Mouse (Mus musculus) cerebellum, adult 2 months (tissue): Measurements from ENCODE around the gene B3galnt2. TPM values are rescaled to one million over a fixed set of nuclear protein-coding genes. Genes with fewer than 3 reads are reported as not detected.
"Not testable (repeated sequence)": the region's sequence is repeated elsewhere in the genome, so short reads cannot be mapped to it uniquely, and the experiment has no call there.

Experiments
- DNase-seq, 2 experiments: peaks; one replicate each; pipeline ENCODE4 v3.0.0; 2021
- H3K27ac ChIP-seq: fragments of 200-500 bp; 2 replicates; pipeline ENCODE4 v1.5.1; 2012; ENCODE audit warnings: low read length, control low read depth, inconsistent platforms; ENCODE audit not compliant: insufficient read depth
- H3K27me3 ChIP-seq: fragments of 200-500 bp; 2 replicates; pipeline ENCODE4 v1.6.1; 2012; ENCODE audit warnings: inconsistent platforms, mild to moderate bottlenecking, low read length, moderate library complexity; ENCODE audit not compliant: control insufficient read depth, insufficient read depth
- H3K4me1 ChIP-seq: fragments of 200-500 bp; 2 replicates; pipeline ENCODE4 v1.6.1; 2011; ENCODE audit warnings: low read length; ENCODE audit not compliant: control insufficient read depth, insufficient read depth
- H3K4me3 ChIP-seq: fragments of 200-500 bp; replicated peaks from 2 replicates; pipeline ENCODE3; 2011; ENCODE audit warnings: mild to moderate bottlenecking, low read depth, low read length, control low read depth; ENCODE audit not compliant: insufficient read depth
- CTCF ChIP-seq: fragments of 200-500 bp; IDR thresholded peaks from 2 replicates; pipeline ENCODE4 v1.5.1; 2011; ENCODE audit warnings: low read depth, mild to moderate bottlenecking, control low read depth, low read length, moderate library complexity, borderline replicate concordance; ENCODE audit not compliant: insufficient read depth
- POLR2A ChIP-seq: fragments of 200-500 bp; IDR thresholded peaks from 2 replicates; pipeline ENCODE4 v1.6.1; 2011; ENCODE audit warnings: low read length, control low read depth, borderline replicate concordance; ENCODE audit not compliant: insufficient read depth
- whole genome bisulfite sequencing: fragments of 180-500 bp; shearing (Covaris S2); methylation state at CpG from one replicate; pipeline ENCODE4 v1.1.7; 2018; 5-methylcytosine and 5-hydroxymethylcytosine counted together
- polyA plus RNA-seq: library from polyadenylated mRNA; depleted of rRNA; stranded (reverse); fragments of >200 nt; gene quantifications from 2 replicates; pipeline ENCODE4 v1.2.3, GENCODE M21; 2012

Gene B3galnt2
- polyA plus RNA-seq, 1 experiment, result 26.2 TPM

DNA sequence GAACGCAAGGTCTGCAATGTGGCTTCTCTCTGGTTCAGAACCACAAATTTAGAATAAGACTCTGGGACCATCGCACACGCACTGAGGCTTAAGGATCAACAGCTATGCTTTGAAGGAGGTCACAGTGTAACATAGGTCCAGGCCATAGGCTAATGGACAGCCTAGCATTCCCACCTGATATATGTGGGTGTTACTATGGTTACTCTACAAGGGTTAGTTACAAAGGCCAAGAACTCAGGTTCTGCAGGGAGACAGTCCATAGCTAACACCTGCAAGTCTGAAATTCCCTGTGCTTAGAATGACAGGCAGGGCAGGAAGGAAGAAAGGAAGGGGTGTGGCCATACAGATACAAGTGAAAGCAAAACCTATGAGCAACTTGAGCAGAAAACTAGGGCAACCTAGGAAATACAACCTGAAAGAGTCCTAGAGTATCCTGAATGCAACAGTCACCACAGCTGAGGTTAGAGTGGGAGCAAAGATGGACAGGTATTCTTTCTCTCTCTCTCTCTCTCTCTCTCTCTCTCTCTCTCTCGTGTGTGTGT, 57.3 kb downstream of the B3galnt2 start:
- Histone ChIP-seq H3K4me3 (no peak overlapping the region), H3K27ac (no peak overlapping the region), H3K27me3 (no peaks in the 10 kb centered on the region), H3K4me1 (peaks cover 20% of the 10 kb centered on the region)
- 93% methylated on average over 4 of the region's 4 CpGs for WGBS
- no peak for DNase-seq
- TF ChIP-seq POLR2A (no peak), CTCF (no peak)

DNA sequence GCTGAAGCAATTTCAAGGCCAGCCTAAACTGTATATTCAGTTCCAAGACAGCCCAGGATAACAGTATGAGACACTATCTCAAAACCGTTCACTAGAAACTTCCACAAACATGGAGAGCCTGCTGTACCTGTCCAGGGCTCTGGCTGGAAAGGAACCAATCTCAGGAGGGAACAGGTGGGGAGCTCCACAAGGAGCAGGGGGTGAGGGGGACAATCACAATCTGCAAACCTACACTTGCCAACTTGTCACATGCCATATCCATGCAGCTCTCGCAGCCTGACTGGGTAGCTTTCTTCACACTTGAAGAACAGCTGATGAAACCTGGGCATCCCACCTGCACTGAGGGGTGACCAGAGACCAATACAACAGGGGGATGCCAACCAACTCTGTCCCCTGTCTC, 59.7 kb downstream of the B3galnt2 start:
- WGBS, result 20% methylated on average over 2 of the region's 2 CpGs
- peak; percentile 32 to 60 for DNase-seq

DNA sequence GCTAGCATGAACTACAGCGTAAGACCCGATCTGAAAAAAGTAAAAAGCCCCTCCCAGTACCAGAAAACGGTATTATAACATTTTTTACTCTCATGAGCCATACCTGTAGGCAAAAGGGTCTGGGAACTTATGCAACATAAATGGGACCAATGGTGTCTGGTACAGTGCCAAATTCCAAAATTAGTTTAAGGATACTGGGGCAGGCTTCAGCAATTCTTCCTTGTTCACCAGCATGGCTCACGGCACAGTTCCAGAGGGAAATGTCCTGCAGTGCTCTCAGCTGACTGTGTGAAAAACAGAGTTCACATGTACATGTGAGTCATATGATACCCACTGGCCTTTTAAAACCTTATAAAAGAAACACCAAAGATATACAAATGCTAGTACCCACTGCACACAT, 60.3 kb downstream of the B3galnt2 start:
- peaks cover 20% of the 10 kb centered on the region for H3K4me1 ChIP-seq
- TF ChIP-seq CTCF, result no peak
- TF ChIP-seq POLR2A, result no peak
- H3K4me3 ChIP-seq, result no peak overlapping the region
- no peak overlapping the region for H3K27ac ChIP-seq
- H3K27me3 ChIP-seq, result no peaks in the 10 kb centered on the region
- DNase-seq, result peak; percentile 36 to 68
- WGBS, result 62% methylated on average over 4 of the region's 4 CpGs

More for the DNA sequence above, 59.7 kb downstream of the B3galnt2 start:
- Histone ChIP-seq H3K4me3 (no peak overlapping the region), H3K27me3 (no peaks in the 10 kb centered on the region), H3K4me1 (peaks cover 20% of the 10 kb centered on the region), H3K27ac (peak overlapping the region; percentile 68; the same call in 1 of the 2 replicates)
- TF ChIP-seq POLR2A (no peak), CTCF (no peak)

DNA sequence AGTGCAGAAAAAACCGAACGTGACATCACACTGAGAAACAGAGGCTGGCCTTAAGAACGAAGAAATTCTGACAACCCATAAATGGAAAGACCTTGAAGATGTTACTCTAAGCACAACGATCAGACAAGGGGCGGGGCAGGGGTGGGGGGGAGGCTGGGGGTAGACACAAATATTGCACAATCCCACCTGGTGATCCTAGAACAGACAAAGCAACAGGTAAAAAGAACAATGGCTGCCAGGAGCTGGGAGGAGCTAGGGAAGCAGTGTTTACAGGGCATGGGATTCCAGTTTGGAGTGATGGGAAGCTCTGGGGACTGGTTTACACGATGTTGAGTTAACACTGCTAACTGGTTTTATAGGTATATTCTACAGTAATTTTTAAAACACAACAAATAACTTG, 61.3 kb downstream of the B3galnt2 start:
- TF ChIP-seq POLR2A (no peak), CTCF (no peak)
- Histone ChIP-seq H3K27ac (no peak overlapping the region), H3K4me3 (no peak overlapping the region), H3K4me1 (peaks cover 20% of the 10 kb centered on the region), H3K27me3 (no peaks in the 10 kb centered on the region)
- WGBS, result 90% methylated on average over 6 of the region's 6 CpGs
- DNase-seq, result no peak

DNA sequence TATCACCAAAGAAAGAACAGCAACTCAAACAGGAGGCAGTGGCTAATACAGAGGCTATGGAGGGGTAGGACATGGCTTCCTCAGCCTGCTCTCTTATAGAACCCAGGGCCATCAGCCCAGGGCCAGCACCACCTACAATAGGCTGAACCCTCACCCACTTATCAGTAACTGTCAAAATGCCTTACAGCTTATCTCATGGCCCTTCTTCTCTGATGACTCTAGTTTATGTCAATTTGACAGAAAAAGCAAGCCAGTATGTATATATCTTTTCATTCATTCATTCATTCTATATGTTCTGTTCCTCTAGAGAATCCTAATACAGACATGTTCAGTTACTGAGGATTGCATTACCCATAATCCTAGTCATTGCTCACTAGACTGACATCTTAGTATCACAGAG, 64.0 kb downstream of the B3galnt2 start:
- TF ChIP-seq POLR2A, result no peak
- TF ChIP-seq CTCF, result no peak
- Histone ChIP-seq H3K27ac (no peak overlapping the region), H3K27me3 (no peaks in the 10 kb centered on the region), H3K4me3 (no peak overlapping the region), H3K4me1 (peaks cover 14% of the 10 kb centered on the region)
- no peak for DNase-seq

DNA sequence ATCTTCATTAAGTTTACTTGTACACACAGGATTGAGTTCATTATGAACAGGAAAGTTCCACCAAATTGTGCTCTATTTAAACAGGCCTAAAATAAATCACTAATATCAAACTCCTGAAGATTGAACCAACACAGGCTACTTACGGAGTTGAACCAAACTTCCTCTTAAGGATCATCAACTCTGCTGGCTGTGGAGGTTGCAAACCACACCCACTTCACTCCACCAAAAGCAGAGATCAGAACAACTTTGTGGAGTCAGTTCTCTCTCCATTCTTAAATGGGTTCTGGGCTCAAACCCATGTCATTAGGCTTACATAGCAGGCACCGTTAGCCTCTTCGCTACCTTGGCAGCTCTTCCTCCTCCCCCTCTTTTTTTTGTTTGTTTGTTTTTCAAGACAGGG, 64.6 kb downstream of the B3galnt2 start:
- WGBS, result 95% methylated on average over 3 of the region's 3 CpGs
- no peak overlapping the region for H3K27ac ChIP-seq
- TF ChIP-seq POLR2A (no peak), CTCF (no peak)
- peaks cover 14% of the 10 kb centered on the region for H3K4me1 ChIP-seq
- DNase-seq, result no peak
- no peaks in the 10 kb centered on the region for H3K27me3 ChIP-seq
- no peak overlapping the region for H3K4me3 ChIP-seq

DNA sequence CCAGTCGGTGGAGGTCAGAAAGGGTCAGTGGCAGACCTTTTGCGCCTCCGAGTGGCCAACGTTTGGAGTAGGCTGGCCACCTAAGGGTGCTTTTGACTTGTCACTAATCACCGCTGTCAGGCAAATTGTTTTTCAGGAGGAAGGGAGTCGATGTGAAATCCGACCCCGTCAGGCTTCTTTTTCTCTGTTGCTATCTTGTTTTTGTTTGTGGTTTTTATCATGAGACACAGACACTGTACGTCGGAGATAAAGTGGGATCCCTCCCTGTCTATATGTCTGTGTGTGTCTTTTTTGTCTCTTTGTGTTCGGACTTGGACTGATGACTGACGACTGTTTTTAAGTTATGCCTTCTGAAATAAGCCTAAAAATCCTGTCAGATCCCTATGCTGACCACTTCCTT, 67.1 kb downstream of the B3galnt2 start:
- 90% methylated on average over 10 of the region's 12 CpGs for WGBS
- H3K4me3 ChIP-seq, DNase-seq, H3K27me3 ChIP-seq, H3K27ac ChIP-seq, H3K4me1 ChIP-seq: not testable (repeated sequence)

DNA sequence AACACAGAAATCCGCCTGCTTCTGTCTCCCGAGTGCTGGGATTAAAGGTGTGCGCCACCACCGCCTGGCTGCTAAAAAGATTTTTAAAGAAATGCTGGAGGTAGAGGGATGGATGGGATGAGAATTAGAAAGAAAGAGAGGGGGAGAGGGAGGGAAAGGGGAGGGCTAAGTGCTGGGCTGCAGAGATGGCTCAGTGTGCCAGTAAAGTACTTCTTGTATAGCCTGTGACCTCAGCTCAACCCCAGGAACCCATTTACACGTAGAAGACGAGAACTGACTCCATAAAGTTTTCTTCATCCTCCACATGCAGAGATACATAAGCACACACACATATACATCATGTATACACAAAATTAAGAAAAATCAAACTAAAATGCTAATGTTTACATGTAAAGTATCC, 71.3 kb downstream of the B3galnt2 start:
- Histone ChIP-seq H3K27me3 (no peaks in the 10 kb centered on the region), H3K27ac (no peak overlapping the region), H3K4me1 (no peaks in the 10 kb centered on the region), H3K4me3 (no peak overlapping the region)
- no peak for DNase-seq
- 88% methylated on average over 6 of the region's 6 CpGs for WGBS
- TF ChIP-seq POLR2A (no peak), CTCF (no peak)

DNA sequence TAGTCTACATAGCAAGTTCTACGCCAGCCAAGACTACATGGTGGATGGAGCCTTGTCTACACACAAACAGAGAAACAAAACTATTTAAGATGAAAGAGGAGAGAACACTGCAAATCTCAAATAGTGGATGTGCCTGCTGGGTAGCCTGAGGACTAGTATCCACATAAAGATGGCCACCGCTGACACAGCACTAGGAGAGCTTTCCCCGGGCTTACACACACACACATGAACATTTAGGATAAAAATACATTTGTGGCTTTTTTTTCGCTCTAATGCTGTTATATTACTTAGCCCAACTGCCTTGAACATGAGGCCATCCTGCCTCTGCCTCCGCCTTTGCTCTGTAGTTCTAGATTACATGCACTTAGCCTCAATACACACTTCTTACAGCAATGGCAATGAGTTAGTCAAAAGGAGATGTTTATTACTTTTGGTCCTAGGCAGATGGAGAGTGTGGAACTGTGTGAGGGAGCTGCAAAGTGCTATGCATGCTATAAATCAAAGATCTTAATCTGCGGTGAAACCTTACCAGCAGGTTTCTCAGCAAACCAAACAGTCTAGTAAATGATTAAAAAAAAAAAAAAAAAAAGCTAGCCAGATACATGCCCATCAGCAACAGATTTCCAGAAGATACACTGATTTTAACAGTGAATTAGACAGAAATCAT, 72.0 kb downstream of the B3galnt2 start:
- Histone ChIP-seq H3K27me3 (no peaks in the 10 kb centered on the region), H3K4me1 (no peaks in the 10 kb centered on the region), H3K4me3 (no peak overlapping the region), H3K27ac (no peak overlapping the region)
- DNase-seq, result no peak
- no peak for TF ChIP-seq CTCF
- TF ChIP-seq POLR2A, result no peak
- WGBS, result 98% methylated on average over 6 of the region's 6 CpGs
